Mouse (Mus musculus): ENCODE measurements around the gene Hivep2. TPM values are rescaled to one million over a fixed set of nuclear protein-coding genes. Genes with fewer than 3 reads are reported as not detected.

Gene Hivep2
- polyA plus RNA-seq, 1 experiment: 8.7 TPM

GRCm38 (mm10) chr10:13983631-13984030 is 17.8 kb downstream of the Hivep2 start:
- DNase-seq (ENCODE audit: low read depth in 1 of 2, low spot score in 2 of 2): no peak
- peaks cover 18% of the 10 kb centered on the region; the same call in 1 of the 2 replicates for H3K4me1 ChIP-seq (ENCODE audit: control insufficient read depth, insufficient read depth, insufficient read length)
- no peak overlapping the region for H3K4me3 ChIP-seq (ENCODE audit: extremely low read depth, insufficient read depth, insufficient read length)
- H3K27me3 ChIP-seq (ENCODE audit: control insufficient read depth, insufficient read depth, low read length): no peaks in the 10 kb centered on the region
- no peak for TF ChIP-seq POLR2A (IDR thresholded peaks at IDR 0.05; ENCODE audit: low read depth, low read length)
- TF ChIP-seq CTCF (IDR thresholded peaks at IDR 0.05; ENCODE audit: extremely low read depth, insufficient read depth, insufficient read length, insufficient replicate concordance): no peak
- WGBS: 18% methylated on average over 12 of the region's 12 CpGs
- no peaks in the 10 kb centered on the region for H3K36me3 ChIP-seq (ENCODE audit: control insufficient read depth, insufficient read depth, low read length)
- H3K27ac ChIP-seq (ENCODE audit: insufficient read depth, low read length): peak overlapping the region; percentile 99

DNA sequence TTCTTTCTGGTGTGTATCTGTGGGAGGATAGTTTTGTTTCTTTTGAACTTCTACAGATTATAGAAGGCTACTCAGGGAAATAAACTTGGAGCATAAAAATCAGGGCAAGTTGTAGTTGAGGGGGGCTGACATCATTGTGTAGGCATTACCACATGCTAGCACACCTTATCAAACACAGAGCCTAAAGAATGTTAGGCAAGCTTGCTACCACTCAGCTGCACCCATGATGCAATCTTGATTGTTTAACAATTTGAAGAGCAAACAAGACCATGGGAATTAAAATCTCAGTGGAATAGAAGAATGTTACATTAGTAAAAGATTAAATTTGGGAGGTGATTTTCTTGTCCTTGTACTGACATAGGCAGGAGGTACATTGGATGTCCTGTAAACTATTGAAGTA is 18.4 kb downstream of the Hivep2 start:
- DNase-seq (ENCODE audit: low read depth in 1 of 2, low spot score in 2 of 2): no peak
- Histone ChIP-seq H3K4me1 (ENCODE audit: control insufficient read depth, insufficient read depth, insufficient read length) (peaks cover 23% of the 10 kb centered on the region; the same call in 1 of the 2 replicates), H3K27me3 (ENCODE audit: control insufficient read depth, insufficient read depth, low read length) (no peaks in the 10 kb centered on the region), H3K27ac (ENCODE audit: insufficient read depth, low read length) (no peak overlapping the region), H3K36me3 (ENCODE audit: control insufficient read depth, insufficient read depth, low read length) (no peaks in the 10 kb centered on the region), H3K4me3 (ENCODE audit: extremely low read depth, insufficient read depth, insufficient read length) (no peak overlapping the region)
- TF ChIP-seq CTCF (IDR thresholded peaks at IDR 0.05; ENCODE audit: extremely low read depth, insufficient read depth, insufficient read length, insufficient replicate concordance): no peak

DNA sequence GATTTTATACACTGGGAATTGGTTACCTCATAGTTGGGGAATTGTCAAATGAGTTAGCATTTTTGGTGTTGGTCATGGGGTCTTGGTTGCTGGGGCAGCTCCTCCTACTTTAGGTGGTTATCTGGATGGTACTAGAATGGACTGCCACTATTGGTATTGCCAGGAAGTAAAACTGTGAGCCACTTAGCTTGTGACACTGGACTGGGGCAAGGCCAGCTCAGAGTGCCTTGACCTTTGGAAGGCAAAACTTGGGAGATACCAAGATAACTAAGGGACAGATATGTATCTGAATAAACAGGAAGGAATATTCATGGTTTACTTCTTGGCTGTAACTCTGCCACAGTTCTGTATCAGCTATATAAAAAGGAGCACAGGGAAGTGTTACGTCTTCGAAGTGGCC is 20.7 kb downstream of the Hivep2 start:
- no peaks in the 10 kb centered on the region for H3K36me3 ChIP-seq (ENCODE audit: control insufficient read depth, insufficient read depth, low read length)
- DNase-seq (ENCODE audit: low read depth in 1 of 2, low spot score in 2 of 2): no peak
- no peak overlapping the region for H3K4me3 ChIP-seq (ENCODE audit: extremely low read depth, insufficient read depth, insufficient read length)
- WGBS: 89% methylated on average over 2 of the region's 2 CpGs
- peaks cover 23% of the 10 kb centered on the region for H3K4me1 ChIP-seq (ENCODE audit: control insufficient read depth, insufficient read depth, insufficient read length)
- no peaks in the 10 kb centered on the region for H3K27me3 ChIP-seq (ENCODE audit: control insufficient read depth, insufficient read depth, low read length)
- no peak overlapping the region for H3K27ac ChIP-seq (ENCODE audit: insufficient read depth, low read length)
- TF ChIP-seq POLR2A (IDR thresholded peaks at IDR 0.05; ENCODE audit: low read depth, low read length) (no peak), CTCF (IDR thresholded peaks at IDR 0.05; ENCODE audit: extremely low read depth, insufficient read depth, insufficient read length, insufficient replicate concordance) (no peak)

DNA sequence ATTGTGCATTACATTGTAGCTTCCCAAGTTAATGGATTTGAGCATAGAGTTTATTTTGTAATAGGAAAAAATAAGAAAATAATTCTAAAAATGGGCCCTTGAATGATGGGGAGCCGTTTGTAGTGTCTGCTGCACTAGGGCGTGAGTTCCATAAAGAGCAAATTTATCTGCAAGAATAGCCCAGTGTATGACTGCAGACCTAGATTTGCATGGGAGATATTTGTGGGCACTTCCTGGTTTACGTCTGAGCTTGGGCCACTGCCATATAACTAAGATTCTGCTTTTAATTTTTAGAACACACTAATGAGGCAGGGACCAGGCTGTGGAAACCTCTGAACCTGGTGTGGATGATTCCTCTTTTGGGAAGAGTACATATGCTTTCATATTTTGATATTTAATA is 21.5 kb downstream of the Hivep2 start:
- H3K36me3 ChIP-seq (ENCODE audit: control insufficient read depth, insufficient read depth, low read length): no peaks in the 10 kb centered on the region
- no peaks in the 10 kb centered on the region for H3K27me3 ChIP-seq (ENCODE audit: control insufficient read depth, insufficient read depth, low read length)
- TF ChIP-seq POLR2A (IDR thresholded peaks at IDR 0.05; ENCODE audit: low read depth, low read length) (no peak), CTCF (IDR thresholded peaks at IDR 0.05; ENCODE audit: extremely low read depth, insufficient read depth, insufficient read length, insufficient replicate concordance) (no peak)
- H3K4me3 ChIP-seq (ENCODE audit: extremely low read depth, insufficient read depth, insufficient read length): no peak overlapping the region
- no peak for DNase-seq (ENCODE audit: low read depth in 1 of 2, low spot score in 2 of 2)
- no peak overlapping the region for H3K27ac ChIP-seq (ENCODE audit: insufficient read depth, low read length)
- 15% methylated on average over 3 of the region's 3 CpGs for WGBS
- H3K4me1 ChIP-seq (ENCODE audit: control insufficient read depth, insufficient read depth, insufficient read length): peaks cover 23% of the 10 kb centered on the region

GRCm38 (mm10) chr10:13988280-13988679 is 22.4 kb downstream of the Hivep2 start:
- no peaks in the 10 kb centered on the region for H3K27me3 ChIP-seq (ENCODE audit: control insufficient read depth, insufficient read depth, low read length)
- no peak for TF ChIP-seq POLR2A (IDR thresholded peaks at IDR 0.05; ENCODE audit: low read depth, low read length)
- TF ChIP-seq CTCF (IDR thresholded peaks at IDR 0.05; ENCODE audit: extremely low read depth, insufficient read depth, insufficient read length, insufficient replicate concordance): no peak
- H3K36me3 ChIP-seq (ENCODE audit: control insufficient read depth, insufficient read depth, low read length): no peaks in the 10 kb centered on the region
- no peak overlapping the region for H3K4me3 ChIP-seq (ENCODE audit: extremely low read depth, insufficient read depth, insufficient read length)
- 60% methylated on average over 9 of the region's 9 CpGs for WGBS
- H3K27ac ChIP-seq (ENCODE audit: insufficient read depth, low read length): no peak overlapping the region
- no peak for DNase-seq (ENCODE audit: low read depth in 1 of 2, low spot score in 2 of 2)
- peaks cover 27% of the 10 kb centered on the region for H3K4me1 ChIP-seq (ENCODE audit: control insufficient read depth, insufficient read depth, insufficient read length)

DNA sequence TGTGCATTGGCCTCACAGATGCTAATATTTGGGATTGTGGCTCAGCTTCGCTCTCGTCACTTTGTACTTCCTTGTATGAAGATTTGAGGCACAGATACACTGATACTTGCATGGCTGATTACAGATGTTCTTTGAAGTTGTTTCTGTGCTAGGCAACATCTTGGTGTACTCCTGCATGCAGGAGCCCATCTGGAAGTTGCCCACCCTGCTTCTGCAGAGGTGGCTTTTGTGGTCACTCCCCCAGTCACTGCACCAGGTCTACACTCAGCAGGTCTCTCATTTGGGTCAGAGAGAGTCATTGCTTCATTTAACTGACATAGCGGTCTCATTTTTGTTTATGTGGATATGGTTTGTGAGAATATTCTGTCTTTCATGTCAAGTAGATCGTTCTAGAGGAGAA is 22.9 kb downstream of the Hivep2 start:
- WGBS: 74% methylated on average over 4 of the region's 4 CpGs
- no peak for DNase-seq (ENCODE audit: low read depth in 1 of 2, low spot score in 2 of 2)
- Histone ChIP-seq H3K27ac (ENCODE audit: insufficient read depth, low read length) (no peak overlapping the region), H3K4me3 (ENCODE audit: extremely low read depth, insufficient read depth, insufficient read length) (no peak overlapping the region), H3K4me1 (ENCODE audit: control insufficient read depth, insufficient read depth, insufficient read length) (peaks cover 26% of the 10 kb centered on the region), H3K36me3 (ENCODE audit: control insufficient read depth, insufficient read depth, low read length) (no peaks in the 10 kb centered on the region), H3K27me3 (ENCODE audit: control insufficient read depth, insufficient read depth, low read length) (no peaks in the 10 kb centered on the region)
- TF ChIP-seq CTCF (IDR thresholded peaks at IDR 0.05; ENCODE audit: extremely low read depth, insufficient read depth, insufficient read length, insufficient replicate concordance): no peak
- no peak for TF ChIP-seq POLR2A (IDR thresholded peaks at IDR 0.05; ENCODE audit: low read depth, low read length)

DNA sequence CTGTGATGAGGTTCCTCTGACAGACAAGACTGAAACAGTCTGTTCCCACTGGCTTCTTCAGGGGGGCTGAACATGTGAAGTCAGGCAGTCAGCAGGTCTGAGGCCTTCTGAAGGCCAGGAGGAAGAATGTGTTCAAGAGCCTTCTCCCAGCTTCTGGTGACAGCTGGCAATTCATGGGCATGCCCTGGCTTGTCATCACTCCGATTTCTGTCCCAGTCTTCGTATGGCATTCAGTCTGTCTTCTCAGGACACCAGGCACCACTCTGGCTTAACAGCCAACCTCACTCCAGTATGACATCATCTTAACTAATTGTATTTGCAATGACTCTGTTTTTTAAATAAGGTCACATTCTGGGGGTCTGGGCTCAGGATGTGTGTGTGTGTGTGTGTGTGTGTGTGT is 25.0 kb downstream of the Hivep2 start:
- Histone ChIP-seq H3K36me3 (ENCODE audit: control insufficient read depth, insufficient read depth, low read length) (no peaks in the 10 kb centered on the region), H3K27me3 (ENCODE audit: control insufficient read depth, insufficient read depth, low read length) (no peaks in the 10 kb centered on the region), H3K27ac (ENCODE audit: insufficient read depth, low read length) (no peak overlapping the region), H3K4me1 (ENCODE audit: control insufficient read depth, insufficient read depth, insufficient read length) (peaks cover 25% of the 10 kb centered on the region), H3K4me3 (ENCODE audit: extremely low read depth, insufficient read depth, insufficient read length) (no peak overlapping the region)
- no peak for DNase-seq (ENCODE audit: low read depth in 1 of 2, low spot score in 2 of 2)
- TF ChIP-seq POLR2A (IDR thresholded peaks at IDR 0.05; ENCODE audit: low read depth, low read length): no peak
- WGBS: 95% methylated on average over 2 of the region's 2 CpGs

Measured in spleen, adult 2 months (tissue).